Mouse (Mus musculus): ENCODE measurements at regions not wholly inside any gene's neighbourhood (a gene's known extent, or its start where the extent isn't known, plus 50 kb on each side); places are given as distances from the start of the nearest gene placed in this dataset.

GRCm38 (mm10) chr5:43111740-43112139, 121.2 kb upstream of the Cpeb2 start:
- in situ Hi-C loops (cut with MboI; ENCODE audit: low pct_ligation_motif_present, low pct_unique_long_range_greater_than_20kb, low sequenced_read_pairs) (no loop called here), dilution Hi-C loops (cut with MboI; ENCODE audit: extremely low pct_ligation_motif_present, extremely low pct_unique_long_range_greater_than_20kb, low sequenced_read_pairs) (no loop called here)
- Histone ChIP-seq H3K27me3 (replicated peaks) (no peaks in the 10 kb centered on the region), H3K4me2 (ENCODE audit: insufficient read depth, low read depth, poor library complexity, severe bottlenecking) (no peak overlapping the region), H3K79me2 (replicated peaks; ENCODE audit: control insufficient read depth, extremely low read depth, insufficient read depth, poor library complexity, severe bottlenecking) (no peaks in the 10 kb centered on the region), H3K36me3 (replicated peaks in 1 of 2; ENCODE audit: control insufficient read depth in 1 of 2, insufficient read depth in 1 of 2, low read length in 1 of 2) (no peaks in the 10 kb centered on the region), H3K4me1 (ENCODE audit: control insufficient read depth in 1 of 2, insufficient read depth in 2 of 2) (peaks cover 10 to 47% of the 10 kb centered on the region in 2 experiments), H3K27ac (ENCODE audit: insufficient read depth, low read depth) (no peak overlapping the region), H3K4me3 (replicated peaks in 1 of 3; ENCODE audit: low read depth in 2 of 3, low read length in 2 of 3, poor library complexity in 1 of 3) (no peak overlapping the region), H3K9me3 (replicated peaks; ENCODE audit: low read length) (no peaks in the 10 kb centered on the region), H3K9ac (ENCODE audit: insufficient read depth, low read depth) (no peak overlapping the region)
- no peak for DNase-seq (ENCODE audit: extremely low read depth)
- TF ChIP-seq MAX (IDR thresholded peaks at IDR 0.05; ENCODE audit: low read length): no peak
- TF ChIP-seq RCOR1 (conservative IDR thresholded peaks at IDR 0.05; ENCODE audit: low read depth, low read length): no peak
- no peak for TF ChIP-seq MAFK (IDR thresholded peaks at IDR 0.05; ENCODE audit: insufficient replicate concordance, low read length)
- no peak for TF ChIP-seq GABPA (IDR thresholded peaks at IDR 0.05; ENCODE audit: insufficient replicate concordance, low read depth, low read length)
- no peak for TF ChIP-seq ZMIZ1 (IDR thresholded peaks at IDR 0.05; ENCODE audit: low read depth, low read length)
- no peak for TF ChIP-seq ETS1 (conservative IDR thresholded peaks at IDR 0.05; ENCODE audit: low read depth, low read length)
- no peak for TF ChIP-seq MXI1 (IDR thresholded peaks at IDR 0.05; ENCODE audit: low read depth, low read length)
- no peak for TF ChIP-seq SMC3 (IDR thresholded peaks at IDR 0.05; ENCODE audit: low read depth, low read length)

DNA sequence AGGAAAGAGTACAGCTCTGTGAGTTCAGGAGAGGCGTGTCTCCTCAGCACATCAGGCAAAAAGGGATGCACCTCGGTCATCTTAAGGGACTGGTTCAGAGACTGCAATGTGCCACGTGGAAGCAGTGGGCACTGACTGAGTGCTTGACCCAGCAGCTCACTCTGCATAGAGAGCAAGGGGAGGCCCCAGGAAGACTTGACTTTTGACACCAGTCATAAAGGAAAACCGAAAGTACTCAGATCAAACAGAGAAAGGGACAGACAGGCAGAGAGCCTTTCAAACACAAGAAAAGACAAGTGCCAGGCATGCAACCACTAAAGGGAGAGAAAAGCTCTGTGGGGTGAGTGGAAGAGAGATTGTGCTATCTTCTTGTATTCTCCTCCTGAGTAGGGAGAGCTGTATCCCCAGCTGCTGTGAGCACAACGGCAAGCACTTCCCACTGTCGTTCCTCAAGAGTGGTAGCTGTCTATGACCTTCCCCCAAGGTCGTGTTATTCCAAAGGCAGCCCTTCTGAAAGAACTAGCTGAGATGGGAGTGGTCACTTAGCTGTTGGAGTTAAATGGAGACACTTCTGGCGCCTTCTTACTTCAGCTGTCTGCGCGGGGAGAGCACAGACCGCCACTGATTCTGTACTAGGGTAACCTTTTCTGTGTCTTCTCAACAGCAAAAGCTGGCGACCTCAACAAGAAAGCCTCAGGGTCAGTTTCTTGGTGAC, 119.4 kb upstream of the Cpeb2 start:
- dilution Hi-C loops (cut with MboI; ENCODE audit: extremely low pct_ligation_motif_present, extremely low pct_unique_long_range_greater_than_20kb, low sequenced_read_pairs) (no loop called here), in situ Hi-C loops (cut with MboI; ENCODE audit: low pct_ligation_motif_present, low pct_unique_long_range_greater_than_20kb, low sequenced_read_pairs) (no loop called here)
- H3K4me1 ChIP-seq (ENCODE audit: control insufficient read depth in 1 of 2, insufficient read depth in 2 of 2): peaks cover 6 to 44% of the 10 kb centered on the region in 2 experiments; a peak in 3 of 4 replicates
- peak overlapping the region; percentile 53 for H3K4me2 ChIP-seq (ENCODE audit: insufficient read depth, low read depth, poor library complexity, severe bottlenecking)
- no peaks in the 10 kb centered on the region for H3K27me3 ChIP-seq (replicated peaks)
- DNase-seq (ENCODE audit: extremely low read depth): peak; percentile 67
- peak overlapping the region; percentile 52 to 59 (median 55) for H3K4me3 ChIP-seq (replicated peaks in 1 of 3; ENCODE audit: low read depth in 2 of 3, low read length in 2 of 3, poor library complexity in 1 of 3)
- H3K79me2 ChIP-seq (replicated peaks; ENCODE audit: control insufficient read depth, extremely low read depth, insufficient read depth, poor library complexity, severe bottlenecking): no peaks in the 10 kb centered on the region
- H3K27ac ChIP-seq (ENCODE audit: insufficient read depth, low read depth): peak overlapping the region; percentile 75
- H3K9me3 ChIP-seq (replicated peaks; ENCODE audit: low read length): no peaks in the 10 kb centered on the region
- H3K9ac ChIP-seq (ENCODE audit: insufficient read depth, low read depth): peak overlapping the region; percentile 65
- no peaks in the 10 kb centered on the region for H3K36me3 ChIP-seq (replicated peaks in 1 of 2; ENCODE audit: control insufficient read depth in 1 of 2, insufficient read depth in 1 of 2, low read length in 1 of 2)
- peak; percentile 72 for TF ChIP-seq BHLHE40 (IDR thresholded peaks at IDR 0.05; ENCODE audit: low read depth, low read length)
- no peak; the same call in 1 of the 2 replicates for TF ChIP-seq JUND (conservative IDR thresholded peaks at IDR 0.05; ENCODE audit: low read depth, low read length)
- TF ChIP-seq ETS1 (conservative IDR thresholded peaks at IDR 0.05; ENCODE audit: low read depth, low read length): peak; percentile 49; the same call in 1 of the 2 replicates
- peak; percentile 60 for TF ChIP-seq EP300 (IDR thresholded peaks at IDR 0.05; ENCODE audit: low read length)
- no peak; the same call in 1 of the 2 replicates for TF ChIP-seq ZMIZ1 (IDR thresholded peaks at IDR 0.05; ENCODE audit: low read depth, low read length)
- TF ChIP-seq MAZ (IDR thresholded peaks at IDR 0.05; ENCODE audit: low read depth, low read length): 0 out of 2 replicates have a peak, but pooled peaks have one; percentile 43
- peak; percentile 53; the same call in 1 of the 2 replicates for TF ChIP-seq POLR2A (IDR thresholded peaks at IDR 0.05; ENCODE audit: low read depth, low read length)
- TF ChIP-seq KAT2A (IDR thresholded peaks at IDR 0.05; ENCODE audit: insufficient replicate concordance, low read length): no peak
- no peak for TF ChIP-seq E2F4 (IDR thresholded peaks at IDR 0.05; ENCODE audit: insufficient replicate concordance, low read depth, low read length)
- TF ChIP-seq ZC3H11A (IDR thresholded peaks at IDR 0.05; ENCODE audit: low read depth, low read length): no peak
- no peak for TF ChIP-seq RAD21 (IDR thresholded peaks at IDR 0.05; ENCODE audit: low read depth, low read length)
- TF ChIP-seq ZNF384 (IDR thresholded peaks at IDR 0.05; ENCODE audit: low read depth, low read length): no peak
- no peak for TF ChIP-seq HCFC1 (IDR thresholded peaks at IDR 0.05; ENCODE audit: low read depth, low read length)
- TF ChIP-seq TBP (conservative IDR thresholded peaks at IDR 0.05; ENCODE audit: low read depth, low read length): no peak
- no peak for TF ChIP-seq CHD2 (IDR thresholded peaks at IDR 0.05; ENCODE audit: low read length)
- peak; percentile 38; the same call in 1 of the 2 replicates for TF ChIP-seq SIN3A (IDR thresholded peaks at IDR 0.05; ENCODE audit: low read length)
- TF ChIP-seq NELFE (IDR thresholded peaks at IDR 0.05; ENCODE audit: low read depth, low read length): peak; percentile 17; the same call in 1 of the 2 replicates
- no peak; the same call in 1 of the 2 replicates for TF ChIP-seq MAFK (IDR thresholded peaks at IDR 0.05; ENCODE audit: insufficient replicate concordance, low read length)
- no peak for TF ChIP-seq ZKSCAN1 (IDR thresholded peaks at IDR 0.05; ENCODE audit: borderline replicate concordance, low read depth, low read length)
- TF ChIP-seq RCOR1 (conservative IDR thresholded peaks at IDR 0.05; ENCODE audit: low read depth, low read length): 0 out of 2 replicates have a peak, but pooled peaks have one; percentile 59
- 0 out of 2 replicates have a peak, but pooled peaks have one; percentile 50 for TF ChIP-seq UBTF (IDR thresholded peaks at IDR 0.05; ENCODE audit: low read depth, low read length)
- TF ChIP-seq MAX (IDR thresholded peaks at IDR 0.05; ENCODE audit: low read length): peak; percentile 94
- no peak for TF ChIP-seq USF2 (conservative IDR thresholded peaks at IDR 0.05; ENCODE audit: low read depth, low read length)
- no peak for TF ChIP-seq SMC3 (IDR thresholded peaks at IDR 0.05; ENCODE audit: low read depth, low read length)
- TF ChIP-seq CHD1 (IDR thresholded peaks at IDR 0.05; ENCODE audit: low read depth, low read length): no peak; the same call in 1 of the 2 replicates
- no peak for TF ChIP-seq USF1 (IDR thresholded peaks at IDR 0.05; ENCODE audit: low read depth, low read length)
- peak; percentile 94 for TF ChIP-seq MYC (IDR thresholded peaks at IDR 0.05; ENCODE audit: low read depth, low read length)
- TF ChIP-seq ELF1 (IDR thresholded peaks at IDR 0.05; ENCODE audit: low read depth, low read length): no peak
